Mouse (Mus musculus) E14TG2a.4 (cell line): Measurements from ENCODE around the gene Cnp.

Experiments used
- CTCF ChIP-seq: conservative IDR thresholded peaks from 2 replicates; pipeline ENCODE4 v1.5.1; 2014; ENCODE audit warnings: low read length
- POU5F1 ChIP-seq: IDR thresholded peaks from 2 replicates; pipeline ENCODE4 v1.6.1; 2014; ENCODE audit warnings: low read length, borderline replicate concordance

GRCm38 (mm10) chr11:100536466-100536865 is 38.2 kb upstream of the Cnp start:
- TF ChIP-seq CTCF (no peak), POU5F1 (no peak)
